Mouse (Mus musculus) lung, postnatal 0 days (tissue): ENCODE measurements around the gene Mfsd4a.

ENCODE experiments used
- CTCF ChIP-seq: IDR thresholded peaks from 2 replicates; pipeline ENCODE4 v1.5.1; 2016; ENCODE audit warnings: antibody characterized with exemption, mild to moderate bottlenecking
- EP300 ChIP-seq: IDR thresholded peaks from 2 replicates; pipeline ENCODE4 v1.6.1; 2016; ENCODE audit warnings: antibody characterized with exemption, mild to moderate bottlenecking, control low read depth

GRCm38 (mm10) chr1:132004574-132005180, 63.2 kb downstream of the Mfsd4a start:
- no peak for TF ChIP-seq CTCF
- TF ChIP-seq EP300, result no peak
